Mouse (Mus musculus) C2C12 (cell line): Measurements from ENCODE around the gene Ctso. TPM values are rescaled to one million over a fixed set of nuclear protein-coding genes. Genes with fewer than 3 reads are reported as not detected.

Experiments
- H3K27me3 ChIP-seq: one replicate; pipeline ENCODE4 v1.6.1; 2011; ENCODE audit not compliant: control insufficient read depth, insufficient read depth, insufficient read length
- H3K36me3 ChIP-seq: one replicate; pipeline ENCODE4 v1.6.1; 2011; ENCODE audit not compliant: control insufficient read depth, insufficient read depth
- H3K4me3 ChIP-seq: one replicate; pipeline ENCODE4 v1.5.1; 2011; ENCODE audit warnings: mild to moderate bottlenecking, control low read depth; ENCODE audit not compliant: poor library complexity, insufficient read depth, severe bottlenecking
- H3K79me2 ChIP-seq: one replicate; pipeline ENCODE4 v1.6.1; 2011; ENCODE audit not compliant: control insufficient read depth, insufficient read depth
- H3K79me3 ChIP-seq: one replicate; pipeline ENCODE4 v1.6.1; 2011; ENCODE audit warnings: low read depth, control low read depth
- H3ac ChIP-seq: one replicate; pipeline ENCODE3; 2011; ENCODE audit warnings: low read depth; ENCODE audit not compliant: control insufficient read depth, insufficient read length
- CEBPB ChIP-seq: IDR thresholded peaks from one replicate; pipeline ENCODE4 v1.6.1; 2011; ENCODE audit warnings: low read depth, mild to moderate bottlenecking, control low read depth, moderate library complexity
- CTCF ChIP-seq: IDR thresholded peaks from one replicate; pipeline ENCODE4 v1.5.1; 2011; ENCODE audit not compliant: control insufficient read depth, insufficient read depth, insufficient read length
- FOSL1 ChIP-seq: IDR thresholded peaks from one replicate; pipeline ENCODE4 v1.8.0; 2011; ENCODE audit warnings: mild to moderate bottlenecking, low read length; ENCODE audit not compliant: poor library complexity, insufficient read depth, severe bottlenecking
- MAX ChIP-seq: IDR thresholded peaks from one replicate; pipeline ENCODE4 v1.6.1; 2011; ENCODE audit warnings: mild to moderate bottlenecking, control low read depth
- MYOD1 ChIP-seq: IDR thresholded peaks from one replicate; pipeline ENCODE4 v1.6.1; 2011; ENCODE audit warnings: low read depth; ENCODE audit not compliant: control insufficient read depth, insufficient read length
- MYOG ChIP-seq: IDR thresholded peaks from one replicate; pipeline ENCODE4 v1.6.1; 2011; ENCODE audit not compliant: control insufficient read depth, insufficient read length; ENCODE audit errors: extremely low read depth
- USF1 ChIP-seq: IDR thresholded peaks from one replicate; pipeline ENCODE4 v1.6.1; 2011; ENCODE audit warnings: low read depth, mild to moderate bottlenecking, control low read depth, moderate library complexity
- polyA plus RNA-seq: library from polyadenylated mRNA; unstranded; fragments of >200 nt; fragmentation: generic; extraction: Trizol; gene quantifications from one replicate; pipeline ENCODE4 v1.2.1, GENCODE M21; 2012; ENCODE audit warnings: missing spikeins

Gene Ctso
- polyA plus RNA-seq, 1 experiment = 0.83 TPM

GRCm38 (mm10) chr3:81942341-81942740, 9.9 kb downstream of the Ctso start:
- no peak overlapping the region for H3ac ChIP-seq
- TF ChIP-seq MYOD1 (no peak), CEBPB (no peak), MYOG (no peak), FOSL1 (no peak), MAX (no peak), CTCF (no peak), USF1 (no peak)
- no peaks in the 10 kb centered on the region for H3K79me3 ChIP-seq
- no peaks in the 10 kb centered on the region for H3K36me3 ChIP-seq
- H3K27me3 ChIP-seq = no peaks in the 10 kb centered on the region
- H3K4me3 ChIP-seq = no peak overlapping the region
- H3K79me2 ChIP-seq = no peaks in the 10 kb centered on the region

- Histone ChIP-seq H3K4me3 (no peak overlapping the region), H3K36me3 (no peaks in the 10 kb centered on the region), H3K79me2 (no peaks in the 10 kb centered on the region), H3K79me3 (no peaks in the 10 kb centered on the region), H3ac (no peak overlapping the region), H3K27me3 (no peaks in the 10 kb centered on the region)
- TF ChIP-seq CEBPB (no peak), USF1 (no peak), MYOD1 (no peak), MYOG (no peak), MAX (no peak), CTCF (no peak), FOSL1 (no peak)
Observed at GRCm38 (mm10) chr3:81943097-81943496, 10.7 kb downstream of the Ctso start.

DNA sequence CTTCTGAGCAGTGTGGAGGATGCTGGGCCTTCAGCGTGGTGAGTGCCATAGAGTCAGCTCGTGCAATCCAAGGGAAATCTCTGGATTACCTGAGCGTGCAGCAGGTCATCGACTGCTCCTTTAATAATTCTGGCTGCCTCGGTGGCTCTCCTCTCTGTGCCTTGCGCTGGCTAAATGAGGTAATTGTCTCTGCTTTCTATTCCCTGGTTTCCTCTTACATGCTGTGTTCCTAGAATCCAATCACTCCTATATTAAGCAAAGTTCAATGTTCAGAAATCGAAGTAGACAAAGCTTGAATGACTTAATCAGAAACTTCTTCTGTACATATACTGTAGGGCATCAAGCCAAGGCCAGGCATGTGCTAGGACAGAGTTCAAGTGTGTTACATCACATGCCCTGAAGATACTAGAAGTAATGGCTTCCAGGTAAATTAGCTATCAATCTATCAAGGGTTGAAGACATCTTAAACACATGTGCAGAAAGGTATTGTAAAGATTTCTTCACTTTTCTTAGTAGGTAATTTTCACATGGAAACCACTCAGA, 12.5 kb downstream of the Ctso start:
- H3K4me3 ChIP-seq = no peak overlapping the region
- no peaks in the 10 kb centered on the region for H3K27me3 ChIP-seq
- H3ac ChIP-seq = no peak overlapping the region
- H3K79me2 ChIP-seq = no peaks in the 10 kb centered on the region
- H3K36me3 ChIP-seq = no peaks in the 10 kb centered on the region
- no peaks in the 10 kb centered on the region for H3K79me3 ChIP-seq
- TF ChIP-seq FOSL1 (no peak), MYOD1 (no peak), USF1 (no peak), CEBPB (no peak), MYOG (no peak), CTCF (no peak), MAX (no peak)

GRCm38 (mm10) chr3:81949048-81949447, 16.6 kb downstream of the Ctso start:
- Histone ChIP-seq H3K79me3 (no peaks in the 10 kb centered on the region), H3K27me3 (no peaks in the 10 kb centered on the region), H3ac (no peak overlapping the region), H3K4me3 (no peak overlapping the region), H3K79me2 (no peaks in the 10 kb centered on the region), H3K36me3 (no peaks in the 10 kb centered on the region)
- TF ChIP-seq CTCF (no peak), FOSL1 (no peak), MYOG (no peak), MAX (no peak), CEBPB (no peak), USF1 (no peak), MYOD1 (no peak)

DNA sequence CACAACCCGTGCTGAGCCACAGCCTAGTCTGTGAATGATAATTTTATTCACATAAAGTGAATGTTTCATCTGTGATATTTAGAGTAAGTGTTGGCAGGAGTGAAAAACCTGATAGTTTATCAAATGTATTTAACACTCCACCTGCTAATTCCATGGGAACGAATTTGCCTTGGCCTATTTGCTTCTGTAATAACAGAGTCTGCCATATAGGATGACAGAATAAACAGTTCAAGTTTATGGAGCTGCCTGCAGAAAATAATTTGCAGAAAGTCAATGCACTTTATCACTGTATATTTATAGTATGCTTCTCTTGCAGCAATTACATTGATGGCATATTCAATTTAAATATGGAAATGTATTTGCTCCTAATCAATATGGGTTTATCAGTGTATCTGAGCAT, 19.4 kb downstream of the Ctso start:
- no peaks in the 10 kb centered on the region for H3K36me3 ChIP-seq
- no peaks in the 10 kb centered on the region for H3K79me3 ChIP-seq
- H3ac ChIP-seq = no peak overlapping the region
- H3K4me3 ChIP-seq = no peak overlapping the region
- TF ChIP-seq USF1 = no peak
- TF ChIP-seq CEBPB = no peak
- TF ChIP-seq FOSL1 = no peak
- TF ChIP-seq MYOD1 = no peak
- no peak for TF ChIP-seq CTCF
- TF ChIP-seq MYOG = no peak
- no peak for TF ChIP-seq MAX
- no peaks in the 10 kb centered on the region for H3K79me2 ChIP-seq
- no peaks in the 10 kb centered on the region for H3K27me3 ChIP-seq

DNA sequence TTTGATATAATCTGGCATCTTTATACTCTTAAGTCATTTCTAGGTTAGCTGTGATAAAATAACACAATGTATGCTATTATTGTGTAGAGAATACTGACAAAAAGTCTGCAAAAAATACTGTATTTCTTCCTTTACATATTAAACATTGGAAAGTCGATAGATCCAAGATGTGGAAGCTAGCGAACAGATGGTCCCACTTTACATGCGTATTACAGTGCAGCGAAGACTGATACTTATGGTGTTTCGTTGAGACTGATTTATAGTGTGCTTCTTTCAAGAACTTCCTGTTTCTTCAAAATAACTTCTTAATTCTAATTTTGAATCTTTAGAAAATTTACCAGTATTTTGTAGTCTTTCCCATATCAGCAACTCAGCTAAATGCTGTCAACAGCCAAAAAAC, 25.1 kb downstream of the Ctso start:
- no peak overlapping the region for H3K4me3 ChIP-seq
- TF ChIP-seq CTCF (no peak), MYOD1 (no peak), MAX (no peak), FOSL1 (no peak), CEBPB (no peak), MYOG (no peak), USF1 (no peak)
- H3K79me3 ChIP-seq = no peaks in the 10 kb centered on the region
- H3ac ChIP-seq = no peak overlapping the region
- no peaks in the 10 kb centered on the region for H3K79me2 ChIP-seq
- no peaks in the 10 kb centered on the region for H3K36me3 ChIP-seq
- H3K27me3 ChIP-seq = no peaks in the 10 kb centered on the region
